Mouse (Mus musculus) hindbrain, embryonic 10.5 days (tissue): Measurements from ENCODE around the gene Pafah1b3. TPM values are rescaled to one million over a fixed set of nuclear protein-coding genes. Genes with fewer than 3 reads are reported as not detected.
A peak's percentile ranks its signal among the peaks of the same experiment; 100 is the strongest.

Experiments used
- DNase-seq: peaks from one replicate; pipeline ENCODE4 v3.0.0-alpha.2; 2017; ENCODE audit warnings: low spot score
- H3K27ac ChIP-seq: fragments of 300-500 bp; sonication (generic); 2 replicates; pipeline ENCODE4 v1.5.1; 2016; ENCODE audit warnings: mild to moderate bottlenecking, moderate library complexity
- H3K27me3 ChIP-seq: fragments of 300-500 bp; sonication (generic); 2 replicates; pipeline ENCODE4 v1.6.1; 2016; ENCODE audit warnings: mild to moderate bottlenecking; ENCODE audit not compliant: poor library complexity, insufficient read depth, severe bottlenecking
- H3K36me3 ChIP-seq: fragments of 300-500 bp; sonication (generic); 2 replicates; pipeline ENCODE4 v1.6.1; 2016; ENCODE audit warnings: mild to moderate bottlenecking, moderate library complexity
- H3K4me1 ChIP-seq: fragments of 300-500 bp; sonication (generic); replicated peaks from 2 replicates; pipeline ENCODE4 v1.6.1; 2016; ENCODE audit warnings: mild to moderate bottlenecking
- H3K4me3 ChIP-seq: fragments of 300-500 bp; sonication (generic); 2 replicates; pipeline ENCODE4 v1.5.1; 2016; ENCODE audit warnings: mild to moderate bottlenecking, moderate library complexity
- H3K9me3 ChIP-seq: fragments of 300-500 bp; sonication (generic); 2 replicates; pipeline ENCODE4 v1.6.1; 2016; ENCODE audit warnings: mild to moderate bottlenecking, moderate library complexity
- WGBS: fragments of 180-500 bp; shearing (Covaris S2); methylation state at CpG from one replicate; pipeline ENCODE4 v1.1.7; 2016; 5-methylcytosine and 5-hydroxymethylcytosine counted together
- polyA plus RNA-seq: library from polyadenylated mRNA; unstranded; fragments of >200 nt; fragmentation: Nextera tagmentation; extraction: Ambion mirVana; gene quantifications from 2 replicates; pipeline ENCODE4 v1.2.1, GENCODE M21; 2016

The Pafah1b3 gene
- polyA plus RNA-seq, 1 experiment from 2014 or later: 384 TPM

DNA sequence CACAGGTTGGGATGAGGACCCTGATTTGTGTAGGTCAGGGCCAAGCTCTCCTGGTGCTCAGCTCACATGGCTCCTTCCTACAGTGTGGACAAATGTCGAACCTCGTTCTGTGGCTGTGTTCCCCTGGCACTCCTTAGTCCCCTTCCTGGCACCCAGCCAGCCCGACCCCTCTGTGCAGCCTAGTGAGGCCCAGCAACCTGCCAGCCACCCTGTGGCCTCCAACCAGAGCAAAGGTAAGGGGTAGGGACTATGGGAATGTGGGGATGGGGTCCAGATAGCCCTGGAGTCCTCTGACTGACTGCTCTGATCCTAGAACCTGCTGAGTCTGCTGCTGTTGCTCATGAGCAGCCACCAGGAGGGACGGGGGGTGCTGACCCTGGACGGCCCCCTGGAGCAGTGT, 13.0 kb downstream of the Pafah1b3 start:
- Histone ChIP-seq H3K4me3 (peak overlapping the region; percentile 85; the same call in 1 of the 2 replicates), H3K4me1 (peaks cover 52% of the 10 kb centered on the region), H3K27me3 (no peaks in the 10 kb centered on the region), H3K36me3 (peaks cover 55% of the 10 kb centered on the region), H3K27ac (peak overlapping the region; percentile 20; the same call in 1 of the 2 replicates), H3K9me3 (peaks cover 6% of the 10 kb centered on the region; the same call in 1 of the 2 replicates)
- no peak for DNase-seq
- WGBS: 87% methylated on average over 5 of the region's 5 CpGs

DNA sequence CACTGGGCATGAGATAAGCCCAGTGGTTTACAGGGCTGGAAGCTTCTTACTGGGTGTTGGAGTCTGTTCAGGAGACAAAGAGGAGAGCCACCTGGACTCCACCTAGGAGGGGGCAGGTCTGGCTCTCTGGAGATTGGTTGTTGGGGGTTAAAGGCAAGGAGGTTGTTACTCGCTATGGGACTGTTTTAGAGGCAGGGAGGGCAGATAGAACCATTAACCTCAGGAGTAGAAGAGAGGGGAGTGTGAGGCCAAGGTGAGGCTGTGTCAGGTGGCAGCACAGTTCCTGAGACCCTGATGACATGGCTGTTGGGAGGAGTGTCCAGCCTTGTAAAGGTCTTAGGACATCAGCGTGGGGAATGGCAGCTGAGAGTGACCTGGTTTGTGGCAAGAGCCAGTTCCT, 13.6 kb downstream of the Pafah1b3 start:
- Histone ChIP-seq H3K4me1 (peaks cover 58% of the 10 kb centered on the region), H3K27ac (peak overlapping the region; percentile 98), H3K36me3 (peaks cover 49% of the 10 kb centered on the region), H3K9me3 (0 out of 2 replicates have a peak, but pooled peaks cover 2% of the 10 kb centered on the region), H3K4me3 (peak overlapping the region; percentile 85), H3K27me3 (no peaks in the 10 kb centered on the region)
- no peak for DNase-seq
- WGBS: 77% methylated on average over 2 of the region's 2 CpGs

DNA sequence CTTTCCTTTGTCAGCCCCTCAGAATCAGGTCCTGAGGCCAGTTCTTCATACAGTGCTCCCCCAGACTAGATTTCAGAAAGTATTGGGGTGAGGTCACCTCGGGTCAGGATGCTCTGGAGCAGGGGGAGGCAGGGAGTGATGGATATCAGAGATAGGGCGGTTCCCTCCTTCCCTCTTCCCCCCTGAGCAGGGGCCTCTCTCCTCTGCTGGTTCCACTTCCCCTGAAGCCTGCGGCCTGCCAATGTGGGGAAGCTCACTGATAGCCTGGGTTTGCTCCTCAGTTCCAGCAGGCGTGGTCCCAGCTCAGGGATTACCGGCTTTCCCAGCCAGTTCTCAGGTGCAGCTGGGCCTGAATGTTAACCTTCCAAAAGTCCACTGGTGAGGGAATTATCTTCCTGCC, 14.1 kb downstream of the Pafah1b3 start:
- WGBS: 33% methylated on average over 5 of the region's 5 CpGs
- peak overlapping the region; percentile 85 for H3K4me3 ChIP-seq
- H3K27ac ChIP-seq: peak overlapping the region; percentile 98
- no peaks in the 10 kb centered on the region for H3K9me3 ChIP-seq
- H3K27me3 ChIP-seq: no peaks in the 10 kb centered on the region
- DNase-seq: no peak
- H3K4me1 ChIP-seq: peaks cover 61% of the 10 kb centered on the region
- peaks cover 43% of the 10 kb centered on the region for H3K36me3 ChIP-seq

DNA sequence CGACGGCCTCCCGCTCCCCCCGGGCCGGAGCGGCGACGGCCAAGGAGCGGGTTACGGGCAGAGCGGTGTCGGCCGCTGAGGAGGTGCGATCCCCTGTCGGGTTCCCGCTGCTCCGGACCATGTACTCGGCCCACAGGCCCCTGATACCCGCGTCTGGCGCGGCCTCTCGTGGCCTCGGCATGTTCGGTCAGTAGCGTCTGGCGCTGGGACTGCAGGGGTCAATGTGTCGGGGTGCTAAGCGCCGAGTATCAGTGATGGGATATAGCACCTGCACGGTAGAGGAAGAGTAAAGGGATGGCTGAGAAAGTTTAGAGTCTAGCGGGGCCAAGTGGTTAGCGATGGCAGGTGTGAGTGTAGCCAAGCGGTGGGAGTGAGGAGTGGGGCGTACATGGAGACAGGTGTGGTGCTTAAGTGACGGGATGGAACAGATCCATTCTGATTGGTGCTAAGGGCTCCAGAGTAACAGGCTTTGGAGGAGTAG, 15.0 kb downstream of the Pafah1b3 start:
- DNase-seq: peak; percentile 66

DNA sequence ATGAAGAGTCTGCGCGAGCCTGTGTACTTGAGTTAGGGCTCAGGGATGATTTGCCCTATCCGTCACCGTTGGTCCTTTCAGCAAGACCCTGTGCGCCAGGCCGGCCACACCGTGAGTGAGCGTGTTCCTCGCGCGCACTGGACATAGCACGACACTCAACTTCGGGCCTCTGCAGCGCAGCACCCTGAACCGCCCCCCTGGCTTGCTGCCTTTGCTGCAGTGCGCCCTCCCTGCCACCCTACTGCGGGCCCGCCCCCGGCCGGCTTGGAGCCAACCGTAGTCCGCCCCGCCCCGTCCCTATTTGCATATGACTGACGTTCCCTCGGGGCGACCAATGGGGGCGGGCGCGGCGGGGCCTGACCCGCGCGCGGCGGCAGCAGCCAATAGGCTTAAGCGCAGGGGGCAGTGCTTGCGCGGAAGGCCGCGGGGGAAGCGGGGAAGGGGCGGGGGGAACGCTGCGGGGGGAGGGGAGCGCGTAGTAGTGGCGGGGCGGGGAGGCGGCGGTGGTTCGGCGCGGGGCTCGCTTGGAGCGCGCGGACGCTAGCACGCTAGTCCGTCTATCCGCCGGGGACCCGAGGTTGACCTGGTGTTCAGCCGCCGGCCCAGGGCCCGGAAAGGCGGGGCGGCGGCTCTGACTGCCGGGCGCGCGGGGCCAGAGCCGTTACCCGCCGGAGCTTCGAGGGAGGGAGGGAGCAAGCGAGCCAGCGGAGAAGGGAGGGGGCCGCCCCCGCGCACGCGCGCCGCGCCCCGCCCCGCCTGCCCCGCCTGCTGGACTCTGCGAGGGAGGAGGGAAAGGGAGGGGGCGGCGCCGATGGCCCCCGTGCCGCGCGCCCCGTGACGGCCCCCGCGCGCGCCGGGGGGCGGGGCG, 15.8 kb downstream of the Pafah1b3 start:
- H3K4me3 ChIP-seq: peak overlapping the region; percentile 85
- peak overlapping the region; percentile 98 for H3K27ac ChIP-seq
- WGBS: under 1% methylated on average over 80 of the region's 108 CpGs
- peaks cover 27% of the 10 kb centered on the region for H3K36me3 ChIP-seq
- no peaks in the 10 kb centered on the region for H3K9me3 ChIP-seq
- no peaks in the 10 kb centered on the region for H3K27me3 ChIP-seq
- DNase-seq: peak; percentile 97
- peaks cover 74% of the 10 kb centered on the region for H3K4me1 ChIP-seq

More for the DNA sequence above, 15.0 kb downstream of the Pafah1b3 start:
- WGBS: under 1% methylated on average over 36 of the region's 36 CpGs
- peaks cover 68% of the 10 kb centered on the region for H3K4me1 ChIP-seq
- H3K9me3 ChIP-seq: no peaks in the 10 kb centered on the region
- peak overlapping the region; percentile 85 for H3K4me3 ChIP-seq
- no peaks in the 10 kb centered on the region for H3K27me3 ChIP-seq
- peak overlapping the region; percentile 98 for H3K27ac ChIP-seq
- H3K36me3 ChIP-seq: peaks cover 35% of the 10 kb centered on the region

DNA sequence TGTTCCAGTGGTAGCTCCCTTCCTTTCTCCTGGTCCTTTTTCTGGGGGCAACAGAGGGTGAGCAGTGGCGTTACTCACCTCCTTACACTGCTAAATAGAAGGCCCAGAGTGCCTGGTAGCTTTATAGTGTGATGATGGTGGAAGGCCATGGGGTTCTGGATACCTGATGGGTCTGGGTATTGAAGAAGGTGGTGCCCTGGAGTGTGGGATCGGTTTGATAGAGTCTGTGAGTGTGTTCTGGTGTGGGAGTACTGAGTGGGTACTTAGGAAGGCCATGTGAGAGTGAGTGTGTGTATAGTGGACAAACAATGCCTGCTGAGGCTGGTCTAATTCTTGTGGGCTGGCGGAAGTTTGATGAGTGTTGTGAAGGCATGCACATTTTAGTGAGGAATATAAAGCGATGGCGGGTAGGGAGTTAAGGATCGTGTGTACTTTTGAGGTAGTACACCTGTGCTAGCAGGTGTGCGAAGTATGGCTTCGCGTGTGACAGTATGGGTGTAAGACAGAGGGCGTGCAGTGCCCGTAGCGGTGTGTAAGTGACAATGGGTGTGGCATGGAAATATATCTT, 16.5 kb downstream of the Pafah1b3 start:
- Histone ChIP-seq H3K9me3 (no peaks in the 10 kb centered on the region), H3K27ac (peak overlapping the region; percentile 98), H3K4me3 (peak overlapping the region; percentile 85), H3K4me1 (peaks cover 75% of the 10 kb centered on the region), H3K36me3 (peaks cover 20% of the 10 kb centered on the region), H3K27me3 (no peaks in the 10 kb centered on the region)
- no peak for DNase-seq
- 29% methylated on average over 12 of the region's 12 CpGs for WGBS

DNA sequence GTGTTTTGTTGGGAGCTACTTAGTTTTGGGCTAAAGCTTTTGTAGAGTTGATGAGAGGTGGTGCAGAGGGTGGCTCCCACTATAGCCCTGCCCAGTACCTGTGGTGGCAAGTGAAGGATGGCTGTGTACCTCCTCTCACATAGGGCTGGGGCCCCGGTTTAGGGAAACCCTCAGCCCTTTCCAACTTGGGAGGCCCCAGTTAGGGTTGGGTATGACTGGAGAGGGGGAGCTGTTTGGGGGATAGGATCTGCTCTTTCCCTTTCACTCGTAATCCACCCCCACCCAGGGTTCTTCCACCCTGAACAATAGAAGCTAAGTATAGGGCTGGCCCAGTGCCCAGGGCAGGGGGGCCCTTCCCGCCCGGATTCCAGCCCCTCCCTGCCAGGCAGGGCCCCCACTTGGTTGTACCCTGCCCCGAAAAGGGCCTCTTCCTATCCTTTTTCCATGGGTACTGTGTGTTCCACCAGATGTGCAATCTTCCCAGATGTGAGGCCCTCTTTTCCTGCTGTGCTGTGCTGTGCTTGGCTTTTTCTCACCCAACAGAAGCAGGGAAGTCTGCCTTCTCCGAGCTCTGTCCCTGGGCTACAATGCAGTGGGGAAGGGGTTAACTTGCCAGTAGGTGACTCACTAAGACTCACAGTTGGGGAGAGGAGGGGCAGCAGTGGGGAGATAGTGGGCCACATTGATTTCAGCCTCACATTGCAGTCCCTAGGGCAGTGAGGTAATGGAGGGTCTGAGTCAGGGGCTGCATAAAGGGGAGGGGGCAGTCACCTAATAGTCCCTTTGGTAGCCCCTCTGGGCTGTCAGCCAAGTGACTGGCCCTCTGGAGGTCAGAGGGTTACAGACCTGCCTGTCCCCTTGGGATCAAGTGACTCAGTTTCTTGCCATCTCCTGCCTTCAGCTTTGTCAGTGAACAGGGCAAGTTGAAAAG, 17.7 kb downstream of the Pafah1b3 start:
- Histone ChIP-seq H3K4me1 (peaks cover 84% of the 10 kb centered on the region), H3K4me3 (peak overlapping the region; percentile 85)

DNA sequence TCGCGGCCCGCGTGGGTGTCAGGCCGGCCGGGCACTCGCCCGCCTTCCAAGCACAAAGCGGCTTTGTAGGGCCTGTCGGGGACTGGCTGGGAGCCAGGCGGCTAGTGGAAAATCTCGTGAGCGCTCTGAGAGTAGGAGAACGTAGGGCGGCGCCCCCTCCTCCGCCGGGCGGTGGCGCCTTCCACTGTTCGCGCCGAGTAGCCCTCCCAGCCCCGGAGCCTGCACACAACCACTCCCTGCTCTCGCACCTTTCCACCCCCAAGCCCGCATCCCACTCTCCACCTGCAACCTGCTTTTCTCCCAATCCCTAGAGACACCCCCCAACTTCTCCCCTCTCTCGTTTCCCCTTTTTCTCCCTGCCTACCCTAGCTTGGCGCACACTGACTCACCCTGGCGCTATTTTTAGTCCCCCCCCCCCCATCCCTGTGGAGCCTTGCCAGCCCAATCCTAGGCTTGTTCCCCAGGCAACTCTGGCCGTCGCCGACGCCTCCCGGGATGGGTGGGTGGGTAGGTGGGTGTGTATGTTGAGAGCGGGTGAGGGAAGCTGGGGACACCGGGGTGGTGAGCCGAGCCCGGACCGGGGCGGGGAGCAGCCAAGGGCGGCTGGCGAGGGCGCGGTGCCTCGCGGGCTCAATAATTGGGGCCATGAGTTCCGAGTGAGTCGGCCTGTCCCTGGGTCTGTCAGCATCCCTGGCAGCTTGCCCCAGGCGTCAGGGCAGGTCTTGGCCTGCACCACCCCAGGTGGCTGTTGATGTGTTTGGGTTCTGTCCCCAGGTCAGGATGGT, 18.5 kb downstream of the Pafah1b3 start:
- under 1% methylated on average over 49 of the region's 49 CpGs for WGBS
- Histone ChIP-seq H3K27me3 (no peaks in the 10 kb centered on the region), H3K4me3 (peak overlapping the region; percentile 85), H3K9me3 (no peaks in the 10 kb centered on the region), H3K27ac (peak overlapping the region; percentile 98), H3K4me1 (peaks cover 84% of the 10 kb centered on the region), H3K36me3 (no peaks in the 10 kb centered on the region)
- peak; percentile 88 for DNase-seq

More for the DNA sequence above, 17.7 kb downstream of the Pafah1b3 start:
- peak overlapping the region; percentile 98 for H3K27ac ChIP-seq
- no peaks in the 10 kb centered on the region for H3K27me3 ChIP-seq
- peak; percentile 44 for DNase-seq
- no peaks in the 10 kb centered on the region for H3K9me3 ChIP-seq
- WGBS: 1% methylated on average over 6 of the region's 6 CpGs
- peaks cover 8% of the 10 kb centered on the region for H3K36me3 ChIP-seq

DNA sequence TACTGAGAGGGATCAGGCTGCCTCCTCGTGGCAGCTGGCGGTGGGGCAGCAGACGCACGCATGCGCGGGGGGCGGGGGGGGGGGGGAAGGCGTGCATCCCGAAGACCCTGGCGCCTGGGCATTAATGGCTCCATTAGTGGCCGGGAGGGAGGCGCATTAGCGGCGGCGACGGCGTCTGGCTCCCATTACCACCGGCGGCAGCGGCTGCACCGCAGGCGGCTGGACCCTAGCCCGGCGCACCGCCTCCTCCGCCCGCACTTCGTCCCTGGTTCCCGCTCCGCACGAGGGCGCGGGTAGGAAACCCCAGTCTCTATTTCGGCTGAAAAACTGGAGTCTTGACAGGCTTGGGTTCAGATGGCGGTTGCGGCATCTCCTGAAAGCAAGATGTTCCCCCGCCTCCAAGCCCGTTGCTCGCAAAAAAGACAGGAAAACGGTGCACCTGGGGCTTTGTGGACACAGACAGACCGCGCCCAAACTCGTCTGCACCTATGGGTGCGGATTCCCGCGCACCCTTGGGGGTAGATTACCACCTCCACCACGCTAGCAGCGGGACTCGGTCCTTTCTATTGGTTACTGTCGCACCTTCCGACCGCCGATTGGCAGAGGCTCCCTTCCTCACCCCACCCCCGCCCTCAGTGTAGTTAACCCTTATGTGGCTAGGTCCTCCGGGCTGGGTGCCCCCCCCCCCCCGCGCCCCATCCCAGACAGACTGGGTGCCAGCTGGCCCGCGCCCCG, 19.3 kb downstream of the Pafah1b3 start:
- DNase-seq: peak; percentile 91
- Histone ChIP-seq H3K27me3 (no peaks in the 10 kb centered on the region), H3K4me3 (peak overlapping the region; percentile 85), H3K9me3 (no peaks in the 10 kb centered on the region), H3K27ac (peak overlapping the region; percentile 98), H3K36me3 (peaks cover 3% of the 10 kb centered on the region), H3K4me1 (peaks cover 78% of the 10 kb centered on the region)
- WGBS: under 1% methylated on average over 60 of the region's 60 CpGs

DNA sequence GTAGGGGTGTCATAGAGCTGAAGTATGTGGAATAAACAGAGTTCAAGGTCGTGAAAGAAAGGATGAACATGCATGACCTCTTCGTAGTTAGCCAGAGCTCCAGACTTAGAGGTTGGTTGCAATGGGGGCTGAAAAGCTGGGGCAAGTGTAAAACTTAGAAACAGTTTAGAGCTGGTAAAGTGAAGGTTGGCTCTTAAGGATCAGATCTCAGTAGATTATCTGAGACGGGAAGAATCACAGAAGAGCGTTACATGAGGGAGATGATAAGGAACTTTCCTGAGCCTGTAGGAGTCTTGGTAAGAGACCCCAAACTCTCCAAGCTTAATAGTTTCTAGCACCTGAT, 19.8 kb downstream of the Pafah1b3 start:
- Histone ChIP-seq H3K4me1 (peaks cover 78% of the 10 kb centered on the region), H3K4me3 (peak overlapping the region; percentile 85), H3K9me3 (no peaks in the 10 kb centered on the region), H3K27me3 (no peaks in the 10 kb centered on the region), H3K27ac (peak overlapping the region; percentile 98), H3K36me3 (peaks cover 8% of the 10 kb centered on the region)
- no peak for DNase-seq
- 16% methylated on average over 4 of the region's 4 CpGs for WGBS

DNA sequence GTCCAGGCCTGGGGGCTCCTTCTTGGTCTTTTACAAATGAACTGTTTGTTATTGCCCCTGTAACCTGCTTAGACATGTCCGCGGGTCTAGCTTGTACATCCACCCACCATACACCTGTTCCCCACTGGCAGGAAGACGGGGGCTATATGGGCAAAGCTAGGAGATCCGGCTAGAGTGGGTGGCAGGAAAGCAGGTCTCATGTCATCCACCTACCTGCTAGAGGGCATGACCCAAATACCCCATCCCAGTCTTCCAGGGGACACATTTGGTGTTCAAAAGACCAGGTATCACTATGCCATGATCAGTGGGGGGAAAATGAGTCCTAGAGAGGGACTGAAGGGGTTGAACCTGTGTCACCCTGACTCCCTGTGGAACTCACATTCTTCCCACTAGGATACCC, 20.4 kb downstream of the Pafah1b3 start:
- 89% methylated on average over 4 of the region's 4 CpGs for WGBS

More for the DNA sequence above, 20.4 kb downstream of the Pafah1b3 start:
- Histone ChIP-seq H3K27ac (peak overlapping the region; percentile 98), H3K4me3 (peak overlapping the region; percentile 85), H3K36me3 (peaks cover 14% of the 10 kb centered on the region), H3K4me1 (peaks cover 74% of the 10 kb centered on the region), H3K9me3 (no peaks in the 10 kb centered on the region), H3K27me3 (no peaks in the 10 kb centered on the region)
- DNase-seq: no peak
